Mouse (Mus musculus) telencephalon, adult 2 months (tissue): ENCODE data around the gene Gm10401.

Experiments used
- DNase-seq: peaks from one replicate; pipeline ENCODE4 v3.0.0-alpha.2; 2011; ENCODE audit warnings: low read depth, low spot score

Gm10401 gene

GRCm38 (mm10) chr5:115070457-115070856 is 27.6 kb downstream of the Gm10401 start:
- DNase-seq: no peak

- DNase-seq: no peak
Measured at GRCm38 (mm10) chr5:115069611-115070010, 28.5 kb downstream of the Gm10401 start.

DNA sequence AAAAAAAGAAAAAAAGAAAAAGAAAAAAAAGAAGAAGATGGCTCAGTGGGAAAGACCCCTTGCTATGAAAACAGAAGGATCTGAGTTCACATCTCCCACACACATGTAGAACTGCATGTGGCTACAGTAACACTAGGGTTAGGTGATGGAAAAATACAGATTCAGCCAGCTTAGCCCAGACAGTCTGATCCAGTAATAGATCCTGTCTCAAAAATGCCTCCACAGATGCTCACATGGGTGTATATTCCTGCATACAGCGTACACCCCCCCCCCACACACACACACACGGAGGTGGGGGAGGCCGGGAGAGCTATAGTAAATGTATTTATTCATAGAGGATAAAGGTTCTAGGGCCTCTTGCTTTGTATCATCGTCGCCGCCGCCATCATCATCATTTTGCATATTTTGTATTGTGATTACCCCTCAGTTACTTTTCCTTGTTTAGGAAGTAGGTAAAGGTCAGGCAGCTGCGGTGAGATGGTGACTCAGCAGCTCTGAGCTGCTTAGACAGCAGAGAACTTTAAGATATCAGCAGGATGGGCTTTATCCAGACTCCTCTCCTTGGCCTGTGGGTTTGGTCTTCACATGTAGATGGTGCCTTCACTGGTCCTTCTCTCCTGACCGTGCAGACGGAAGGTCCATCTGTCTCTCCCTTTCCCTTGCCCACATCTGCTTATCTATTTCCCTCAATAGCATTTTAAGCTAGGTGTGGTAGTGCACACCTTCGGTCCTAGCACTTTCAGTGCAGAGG is 29.2 kb downstream of the Gm10401 start:
- DNase-seq: no peak

DNA sequence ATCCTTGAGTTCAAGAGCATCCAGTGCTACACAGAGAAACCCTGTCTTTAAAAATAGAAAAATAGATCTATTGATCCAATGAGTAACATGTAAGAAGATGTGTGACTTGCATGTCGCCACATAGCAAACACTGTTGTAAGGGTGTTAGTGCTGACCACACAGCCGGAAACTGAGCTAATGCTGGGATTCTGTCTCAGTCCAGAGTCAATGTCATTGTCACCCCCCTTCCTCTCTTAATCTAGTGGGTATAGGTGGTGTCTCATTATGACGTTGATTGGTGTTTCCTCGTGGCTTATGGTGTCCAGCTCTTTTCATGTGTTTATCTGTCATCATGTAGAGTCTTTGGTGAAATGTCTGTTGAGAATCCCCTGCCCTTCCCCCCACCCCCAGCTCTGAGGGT is 31.9 kb downstream of the Gm10401 start:
- DNase-seq: no peak

GRCm38 (mm10) chr5:115063391-115063790 is 34.7 kb downstream of the Gm10401 start:
- no peak for DNase-seq

GRCm38 (mm10) chr5:115062566-115062965 is 35.5 kb downstream of the Gm10401 start:
- DNase-seq: no peak

DNA sequence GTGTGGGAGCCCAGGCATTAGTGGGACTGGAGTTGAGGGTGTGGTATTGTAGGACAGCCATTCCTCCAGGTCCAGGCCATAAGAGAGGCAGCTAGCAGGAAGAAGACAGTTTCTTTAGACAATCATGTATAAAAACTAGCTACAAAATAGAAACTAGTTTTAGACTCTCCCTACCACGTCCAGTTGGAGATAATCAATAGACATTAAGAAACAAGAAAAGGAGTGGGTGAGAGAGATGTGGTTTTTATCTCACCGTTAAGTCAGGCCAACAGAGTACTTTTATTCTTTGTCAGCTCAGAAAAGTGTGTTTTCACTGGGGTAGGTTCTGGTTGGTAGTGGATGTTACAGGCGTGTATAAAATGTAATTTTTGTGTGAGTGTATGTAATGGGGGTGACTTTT is 37.1 kb downstream of the Gm10401 start:
- no peak for DNase-seq

DNA sequence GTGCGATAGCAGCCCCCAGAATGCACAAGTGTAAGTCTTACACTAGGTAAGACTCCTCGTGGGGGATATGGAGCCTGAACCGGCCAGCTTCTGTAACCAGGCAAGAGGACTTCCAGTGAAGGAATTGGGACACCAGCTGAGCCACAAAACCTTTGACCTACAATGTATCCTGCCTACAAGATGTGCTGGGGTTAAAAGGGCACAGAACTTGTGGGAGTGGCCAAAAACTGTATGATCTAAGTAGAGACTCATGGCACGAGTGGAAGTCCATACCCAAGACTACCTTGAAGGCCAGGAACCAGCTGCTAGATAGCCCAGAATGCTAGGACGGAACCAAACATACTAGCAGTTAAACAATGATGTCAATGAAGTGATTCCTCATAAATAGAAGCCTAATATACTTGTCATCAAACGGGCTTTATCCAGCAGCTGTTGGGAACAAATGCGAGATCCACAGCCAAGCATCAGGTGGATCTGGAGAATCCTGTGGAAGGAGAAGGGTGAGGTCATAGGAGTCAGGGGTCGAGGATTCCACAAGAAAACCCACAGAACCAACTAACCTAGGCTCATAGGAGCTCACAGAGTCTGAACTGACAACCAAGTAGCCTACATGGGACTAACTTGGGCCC is 37.9 kb downstream of the Gm10401 start:
- no peak for DNase-seq

DNA sequence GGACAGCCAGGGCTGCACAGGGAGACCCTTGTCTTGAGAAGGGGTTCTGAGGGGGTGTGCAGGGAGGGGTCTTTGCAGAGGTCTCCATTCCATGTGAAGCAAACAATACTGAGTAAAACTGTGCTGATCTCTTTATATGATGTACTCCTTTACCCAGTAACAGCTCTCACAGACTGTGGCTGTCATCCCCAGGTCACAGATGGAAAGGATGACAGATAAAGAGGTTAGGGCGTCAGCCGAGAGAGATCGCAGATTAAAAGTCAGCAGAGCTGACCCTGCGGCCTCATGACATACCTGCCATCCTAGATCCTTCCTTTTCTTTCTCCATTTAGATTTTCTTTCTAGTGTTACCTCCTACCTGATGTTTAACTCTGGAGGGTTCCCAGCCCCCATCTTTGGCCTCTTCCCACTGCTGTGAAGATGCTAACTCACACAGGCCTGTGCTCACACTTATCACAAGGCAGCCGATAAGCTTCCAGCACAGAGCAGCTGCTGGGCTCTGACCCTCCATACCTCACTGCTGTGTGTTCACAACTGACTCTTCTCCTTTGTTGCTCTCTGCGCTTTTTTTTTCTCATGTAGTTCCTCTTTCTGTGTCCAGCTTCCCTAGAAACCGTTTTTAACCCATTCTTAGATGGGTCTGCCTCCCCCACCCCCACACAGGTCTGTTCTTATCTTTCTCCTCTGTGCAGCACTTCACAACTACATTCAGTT is 39.4 kb downstream of the Gm10401 start:
- no peak for DNase-seq

DNA sequence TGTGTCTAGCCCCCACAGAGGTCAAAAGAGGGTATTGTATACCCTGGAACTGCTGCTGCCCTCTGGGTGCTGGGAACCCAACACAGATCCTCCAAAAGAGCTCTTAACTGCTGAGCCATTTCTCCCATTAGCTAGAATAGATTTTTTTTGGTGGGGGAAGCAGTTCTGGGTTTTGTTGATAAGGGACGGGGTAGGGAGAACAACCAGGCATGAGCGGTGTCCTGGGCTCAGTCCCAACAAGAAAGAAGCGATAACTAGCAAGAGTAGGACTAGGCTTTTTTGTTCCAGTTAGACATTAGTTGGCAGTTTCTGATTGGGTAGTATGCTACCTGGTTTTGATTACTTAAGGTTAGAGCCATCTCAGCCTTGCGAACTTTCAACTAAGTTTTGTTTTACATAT is 40.9 kb downstream of the Gm10401 start:
- no peak for DNase-seq

DNA sequence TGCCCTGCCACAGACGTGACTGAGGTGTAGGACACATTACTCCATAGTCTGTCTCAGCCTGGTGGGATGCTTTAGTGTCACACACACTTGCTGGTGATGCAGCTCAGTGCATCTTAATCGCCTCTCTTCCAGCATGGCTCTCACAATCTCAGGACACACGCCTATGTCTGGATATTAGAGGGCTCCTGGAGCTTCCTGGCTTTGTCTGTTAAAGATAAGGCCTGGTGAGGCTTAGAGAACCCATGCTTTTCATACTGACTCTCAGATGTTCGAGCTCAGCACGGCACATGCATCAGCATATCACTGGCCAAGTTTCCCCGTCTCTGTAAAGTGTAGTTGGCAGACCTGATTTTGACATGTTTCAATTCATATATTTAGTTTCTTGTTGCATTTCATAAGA is 42.7 kb downstream of the Gm10401 start:
- DNase-seq: no peak

- no peak for DNase-seq
Measured at GRCm38 (mm10) chr5:115053791-115054396, 44.2 kb downstream of the Gm10401 start.

DNA sequence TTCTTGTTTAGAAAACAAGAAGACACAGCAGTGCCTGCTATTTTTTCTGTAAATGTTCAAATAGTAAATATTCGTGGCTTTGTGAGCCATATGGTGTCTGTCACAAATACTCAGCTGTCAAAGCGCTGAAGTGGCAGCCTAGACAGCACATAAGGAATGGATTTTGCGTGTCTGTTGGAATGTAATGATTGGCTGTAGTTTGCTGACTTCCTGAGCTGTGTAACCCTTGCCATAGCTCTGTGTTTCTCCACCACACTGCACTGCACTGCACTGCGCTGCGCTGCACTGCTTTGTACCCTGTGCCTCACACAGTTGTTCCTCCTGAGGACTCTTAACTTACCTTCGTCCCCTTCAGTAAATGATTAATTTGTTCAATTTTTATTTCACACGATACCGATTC is 45.5 kb downstream of the Gm10401 start:
- no peak for DNase-seq

DNA sequence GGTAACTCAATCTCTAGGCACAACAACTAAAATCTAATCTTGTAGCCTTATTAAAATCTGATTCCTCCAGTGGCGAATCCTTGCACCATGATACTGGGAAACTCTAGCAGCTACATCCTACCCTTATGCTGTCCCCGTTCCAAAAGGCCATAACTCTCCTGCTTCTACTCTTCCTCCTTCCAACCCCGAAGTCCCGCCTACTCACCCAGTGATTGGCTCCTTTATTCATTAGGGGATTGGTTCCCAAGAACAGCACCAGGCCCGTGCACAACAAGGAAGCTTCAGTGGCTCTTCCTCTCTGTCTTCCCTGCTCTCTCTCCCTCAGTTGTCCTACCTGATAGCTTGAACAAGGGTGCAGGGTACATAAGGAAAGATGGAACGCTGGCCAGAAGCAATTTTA is 47.3 kb downstream of the Gm10401 start:
- no peak for DNase-seq

- no peak for DNase-seq
Measured at GRCm38 (mm10) chr5:115049692-115050091, 48.4 kb downstream of the Gm10401 start.
